Mouse (Mus musculus) CH12.LX (cell line): ENCODE results near the gene Hibch. TPM values are rescaled to one million over a fixed set of nuclear protein-coding genes. Genes with fewer than 3 reads are reported as not detected.
"Not testable (repeated sequence)": the region's sequence is repeated elsewhere in the genome, so short reads cannot be mapped to it uniquely, and the experiment has no call there.

Experiments used
- DNase-seq: peaks from one replicate; pipeline ENCODE4 v3.0.0-alpha.2; 2013; ENCODE audit errors: extremely low read depth
- H3K27ac ChIP-seq: 2 replicates; pipeline ENCODE4 v1.5.1; 2012; ENCODE audit warnings: low read depth, mild to moderate bottlenecking, control low read depth, moderate library complexity; ENCODE audit not compliant: insufficient read depth
- H3K27me3 ChIP-seq: replicated peaks from 2 replicates; pipeline ENCODE3; 2012; ENCODE audit warnings: inconsistent platforms
- H3K36me3 ChIP-seq, 2 experiments: replicated peaks in 1 of 2; 2 replicates each; pipeline versions ENCODE3 to v1.6.1; 2012; ENCODE audit warnings: inconsistent platforms in 1 of 2, low read length in 1 of 2, mild to moderate bottlenecking in 1 of 2, mixed read lengths in 1 of 2, moderate library complexity in 1 of 2; ENCODE audit not compliant: control insufficient read depth in 1 of 2, insufficient read depth in 1 of 2
- H3K4me1 ChIP-seq, 2 experiments: 2 replicates each; pipeline ENCODE4 v1.6.1; 2012; ENCODE audit warnings: inconsistent platforms in 1 of 2, moderate library complexity in 1 of 2; ENCODE audit not compliant: insufficient read depth in 2 of 2, control insufficient read depth in 1 of 2
- H3K4me2 ChIP-seq: 2 replicates; pipeline ENCODE4 v1.6.1; 2012; ENCODE audit warnings: low read depth, mild to moderate bottlenecking, control low read depth; ENCODE audit not compliant: poor library complexity, insufficient read depth, severe bottlenecking
- H3K4me3 ChIP-seq, 3 experiments: fragments of 150-350 bp in 1 of 3; sonication (generic) in 1 of 3; replicated peaks in 1 of 3; 2 replicates each; pipeline versions ENCODE3 to v1.5.1; 2011 to 2012; ENCODE audit warnings: low read depth in 2 of 3, low read length in 2 of 3, mild to moderate bottlenecking in 2 of 3, moderate library complexity in 2 of 3, control low read depth in 1 of 3, improper control_type of control experiment in 1 of 3, inconsistent platforms in 1 of 3, mixed read lengths in 1 of 3; ENCODE audit not compliant: poor library complexity in 1 of 3
- H3K79me2 ChIP-seq: replicated peaks from 2 replicates; pipeline ENCODE4 v1.6.1; 2012; ENCODE audit warnings: mild to moderate bottlenecking, moderate library complexity; ENCODE audit not compliant: control insufficient read depth, poor library complexity, insufficient read depth, severe bottlenecking; ENCODE audit errors: extremely low read depth
- H3K9ac ChIP-seq: 2 replicates; pipeline ENCODE4 v1.6.1; 2012; ENCODE audit warnings: low read depth, mild to moderate bottlenecking, control low read depth, moderate library complexity; ENCODE audit not compliant: insufficient read depth
- H3K9me3 ChIP-seq: replicated peaks from 2 replicates; pipeline ENCODE3; 2012; ENCODE audit warnings: low read length, inconsistent platforms, mixed read lengths
- BHLHE40 ChIP-seq: IDR thresholded peaks from 2 replicates; pipeline ENCODE4 v1.6.1; 2011; ENCODE audit warnings: mild to moderate bottlenecking, low read depth, low read length, improper control_type of control experiment
- E2F4 ChIP-seq: IDR thresholded peaks from 2 replicates; pipeline ENCODE4 v1.6.1; 2011; ENCODE audit warnings: low read depth, low read length, improper control_type of control experiment; ENCODE audit not compliant: insufficient replicate concordance
- ELF1 ChIP-seq: IDR thresholded peaks from 2 replicates; pipeline ENCODE4 v1.6.1; 2014; ENCODE audit warnings: low read depth, mild to moderate bottlenecking, inconsistent platforms, low read length, improper control_type of control experiment
- EP300 ChIP-seq: IDR thresholded peaks from 2 replicates; pipeline ENCODE4 v1.6.1; 2011; ENCODE audit warnings: low read length, improper control_type of control experiment
- GABPA ChIP-seq: IDR thresholded peaks from 2 replicates; pipeline ENCODE4 v1.6.1; 2012; ENCODE audit warnings: low read depth, low read length, improper control_type of control experiment, inconsistent platforms; ENCODE audit not compliant: insufficient replicate concordance
- JUND ChIP-seq: conservative IDR thresholded peaks from 2 replicates; pipeline ENCODE4 v1.6.1; 2011; ENCODE audit warnings: low read depth, low read length, improper control_type of control experiment
- KAT2A ChIP-seq: IDR thresholded peaks from 2 replicates; pipeline ENCODE4 v1.6.1; 2012; ENCODE audit warnings: low read length, improper control_type of control experiment, inconsistent platforms; ENCODE audit not compliant: insufficient replicate concordance
- MAX ChIP-seq: IDR thresholded peaks from 2 replicates; pipeline ENCODE4 v1.6.1; 2011; ENCODE audit warnings: low read length, improper control_type of control experiment
- MAZ ChIP-seq: IDR thresholded peaks from 2 replicates; pipeline ENCODE4 v1.6.1; 2012; ENCODE audit warnings: low read depth, mild to moderate bottlenecking, inconsistent platforms, low read length, improper control_type of control experiment, moderate library complexity
- MYC ChIP-seq: IDR thresholded peaks from 2 replicates; pipeline ENCODE4 v1.6.1; 2011; ENCODE audit warnings: low read depth, mild to moderate bottlenecking, improper control_type of control experiment, low read length
- NRF1 ChIP-seq: IDR thresholded peaks from 2 replicates; pipeline ENCODE4 v1.6.1; 2014; ENCODE audit warnings: low read depth, mild to moderate bottlenecking, inconsistent platforms, low read length, improper control_type of control experiment, moderate library complexity
- PAX5 ChIP-seq: IDR thresholded peaks from 2 replicates; pipeline ENCODE4 v1.6.1; 2012; ENCODE audit warnings: low read length, inconsistent platforms, mixed read lengths
- POLR2A ChIP-seq: IDR thresholded peaks from 2 replicates; pipeline ENCODE4 v1.6.1; 2011; ENCODE audit warnings: low read depth, mild to moderate bottlenecking, improper control_type of control experiment, low read length
- POLR2AphosphoS2 ChIP-seq: IDR thresholded peaks from 2 replicates; pipeline ENCODE4 v1.6.1; 2011; ENCODE audit warnings: low read depth, low read length, improper control_type of control experiment
- RAD21 ChIP-seq: IDR thresholded peaks from 2 replicates; pipeline ENCODE4 v1.6.1; 2011; ENCODE audit warnings: low read depth, mild to moderate bottlenecking, low read length, improper control_type of control experiment, moderate library complexity
- SMC3 ChIP-seq: IDR thresholded peaks from 2 replicates; pipeline ENCODE4 v1.6.1; 2011; ENCODE audit warnings: low read depth, low read length, improper control_type of control experiment
- UBTF ChIP-seq: IDR thresholded peaks from 2 replicates; pipeline ENCODE4 v1.6.1; 2012; ENCODE audit warnings: low read depth, mild to moderate bottlenecking, inconsistent platforms, low read length, improper control_type of control experiment, moderate library complexity
- USF2 ChIP-seq: conservative IDR thresholded peaks from 2 replicates; pipeline ENCODE4 v1.6.1; 2011; ENCODE audit warnings: low read depth, low read length, improper control_type of control experiment
- dilution Hi-C: fragments of 300-500 bp; cut with MboI; formaldehyde crosslinking; loops from 2 replicates; pipeline ENCODE4 v1.14.3; 2020; ENCODE audit warnings: low sequenced_read_pairs; ENCODE audit not compliant: extremely low pct_unique_long_range_greater_than_20kb, extremely low pct_ligation_motif_present
- in situ Hi-C: fragments of 300-500 bp; cut with MboI; formaldehyde crosslinking; loops from 3 replicates; pipeline ENCODE4 v1.14.3; 2019; ENCODE audit warnings: low sequenced_read_pairs, low pct_ligation_motif_present, low pct_unique_long_range_greater_than_20kb, mixed read lengths
- polyA plus RNA-seq: library from polyadenylated mRNA; unstranded; fragments of >175 nt; gene quantifications from 2 replicates; pipeline ENCODE4 v1.2.1, GENCODE M21; 2012; ENCODE audit warnings: low read depth; ENCODE audit not compliant: insufficient read length
- total RNA-seq, 2 experiments: library from RNA; depleted of rRNA; stranded (reverse); fragments of 300-350 nt in 1 of 2; fragments of >200 nt in 1 of 2; gene quantifications; 2 replicates each; pipeline ENCODE4 v1.2.3; 2012 to 2014

Gene Hibch
- total and polyA plus RNA-seq, 3 experiments = 17.1 to 32.3 (median 20.6) TPM

DNA sequence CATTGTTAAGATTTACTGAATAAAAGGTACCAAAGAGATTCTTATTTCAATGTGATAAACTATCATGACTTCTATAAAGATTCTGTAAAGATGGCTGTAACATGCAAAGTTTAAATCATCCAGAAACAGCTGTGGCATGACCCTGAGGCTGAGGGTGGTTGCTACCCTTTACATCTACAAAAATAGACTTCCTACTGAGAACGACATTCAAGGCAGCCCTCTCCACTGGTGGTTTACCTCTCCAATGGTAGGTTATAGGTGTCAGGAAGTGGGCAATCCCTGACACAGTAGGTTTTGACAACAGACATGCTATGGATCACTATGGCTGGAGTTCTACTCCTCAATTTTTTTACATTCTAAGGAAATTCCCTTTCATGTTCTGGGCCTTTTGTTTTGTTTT is 79.8 kb downstream of the Hibch start:
- H3K9me3 ChIP-seq, H3K27ac ChIP-seq, H3K27me3 ChIP-seq, H3K4me3 ChIP-seq, H3K9ac ChIP-seq, dilution Hi-C loops, H3K36me3 ChIP-seq, H3K4me2 ChIP-seq, H3K79me2 ChIP-seq, H3K4me1 ChIP-seq, DNase-seq, in situ Hi-C loops: not testable (repeated sequence)

DNA sequence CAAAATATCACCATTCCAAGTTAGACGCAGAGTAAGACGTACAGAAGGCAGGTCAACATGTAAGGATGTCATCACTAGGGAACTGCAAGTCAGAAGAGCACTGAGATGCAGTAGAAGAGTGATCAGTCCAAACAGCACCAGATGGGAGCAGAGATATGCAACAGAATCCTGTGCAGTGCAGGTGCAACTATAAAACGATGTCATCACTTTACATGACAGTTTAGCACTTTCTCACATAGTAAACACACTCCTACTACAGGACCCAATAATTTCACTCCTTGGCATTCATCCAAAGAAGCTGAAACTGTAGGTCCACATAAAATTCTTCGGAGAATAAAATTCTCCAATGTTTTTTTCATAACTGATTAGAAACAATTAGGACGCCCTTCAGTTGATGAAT is 89.8 kb downstream of the Hibch start:
- no peak overlapping the region for H3K27ac ChIP-seq
- H3K9ac ChIP-seq = no peak overlapping the region
- H3K4me2 ChIP-seq = no peak overlapping the region
- H3K4me1 ChIP-seq = no peaks in the 10 kb centered on the region
- no peak for DNase-seq
- TF ChIP-seq EP300 (no peak), MAZ (no peak), RAD21 (no peak), PAX5 (no peak), E2F4 (no peak), POLR2A (no peak), UBTF (no peak), ELF1 (no peak)
- H3K4me3 ChIP-seq = no peak overlapping the region
- dilution Hi-C loops (no loop called here), in situ Hi-C loops (no loop called here)
- no peaks in the 10 kb centered on the region for H3K79me2 ChIP-seq
- no peaks in the 10 kb centered on the region for H3K36me3 ChIP-seq
- no peaks in the 10 kb centered on the region for H3K27me3 ChIP-seq
- H3K9me3 ChIP-seq = peaks cover 3% of the 10 kb centered on the region

- TF ChIP-seq GABPA (no peak), JUND (no peak), USF2 (no peak), POLR2AphosphoS2 (no peak), KAT2A (no peak), NRF1 (no peak), SMC3 (no peak), MAZ (no peak), BHLHE40 (no peak), MYC (no peak), MAX (no peak)
- H3K36me3 ChIP-seq = no peaks in the 10 kb centered on the region
Observed at GRCm38 (mm10) chr1:52939021-52939420, 94.3 kb downstream of the Hibch start.

More at GRCm38 (mm10) chr1:52939021-52939420, 94.3 kb downstream of the Hibch start:
- no peak overlapping the region for H3K9ac ChIP-seq
- no peak for DNase-seq
- dilution Hi-C loops = no loop called here
- no peaks in the 10 kb centered on the region for H3K79me2 ChIP-seq
- no peak overlapping the region for H3K4me2 ChIP-seq
- H3K27ac ChIP-seq = no peak overlapping the region
- H3K4me1 ChIP-seq = no peaks in the 10 kb centered on the region
- in situ Hi-C loops = no loop called here
- H3K9me3 ChIP-seq = peaks cover 3% of the 10 kb centered on the region
- no peak overlapping the region for H3K4me3 ChIP-seq
- no peaks in the 10 kb centered on the region for H3K27me3 ChIP-seq
